Mouse (Mus musculus) layer of hippocampus, adult 2 months (tissue): ENCODE results near the gene Tescl. TPM values are rescaled to one million over a fixed set of nuclear protein-coding genes. Genes with fewer than 3 reads are reported as not detected.

Experiments used
- DNase-seq, 2 experiments: peaks; one replicate each; pipeline ENCODE4 v3.0.0; 2022; ENCODE audit warnings: low spot score in 2 of 2
- H3K27ac ChIP-seq: fragments of 200-600 bp; 2 replicates; pipeline ENCODE4 v1.8.1; 2022
- H3K4me3 ChIP-seq: fragments of 200-600 bp; 2 replicates; pipeline ENCODE4 v1.8.1; 2022; ENCODE audit warnings: mild to moderate bottlenecking
- CTCF ChIP-seq: fragments of 200-600 bp; conservative IDR thresholded peaks from 2 replicates; pipeline ENCODE4 v1.8.1; 2022; ENCODE audit warnings: antibody characterized with exemption, mild to moderate bottlenecking, moderate library complexity
- total RNA-seq, 2 experiments: library from RNA; stranded (reverse); gene quantifications; 2 replicates each; pipeline ENCODE4 v1.2.3; 2021

The Tescl gene
- total RNA-seq, 2 experiments from 2014 or later: not detected

GRCm38 (mm10) chr7:24315726-24316566 is 17.8 kb downstream of the Tescl start:
- TF ChIP-seq CTCF: no peak
- H3K27ac ChIP-seq: peak overlapping the region; percentile 93
- DNase-seq: peak in 1 of 2 experiments; percentile 16
- H3K4me3 ChIP-seq: peak overlapping the region; percentile 76

GRCm38 (mm10) chr7:24300771-24301282 is 32.9 kb downstream of the Tescl start, which contains the start of gene Zfp61:
Zfp61 (minus strand) TSS chr7:24301232.
- no peak for TF ChIP-seq CTCF
- peak within 1 kb of the TSS; percentile 86 for H3K4me3 ChIP-seq
- peak within 1 kb of the TSS; percentile 95; the same call in 1 of the 2 replicates for H3K27ac ChIP-seq
- DNase-seq: no peak

- Histone ChIP-seq H3K27ac (peak overlapping the region; percentile 95), H3K4me3 (peak overlapping the region; percentile 86)
- no peak for TF ChIP-seq CTCF
- no peak for DNase-seq
Observed at GRCm38 (mm10) chr7:24299823-24300481, 33.8 kb downstream of the Tescl start.

GRCm38 (mm10) chr7:24298973-24299708 is 34.6 kb downstream of the Tescl start:
- H3K4me3 ChIP-seq: peak overlapping the region; percentile 86
- H3K27ac ChIP-seq: peak overlapping the region; percentile 95
- DNase-seq: peak; percentile 85 to 90
- peak; percentile 75 for TF ChIP-seq CTCF

GRCm38 (mm10) chr7:24298635-24298972 is 35.1 kb downstream of the Tescl start:
- peak overlapping the region; percentile 86 for H3K4me3 ChIP-seq
- TF ChIP-seq CTCF: no peak
- DNase-seq: no peak
- H3K27ac ChIP-seq: peak overlapping the region; percentile 95

GRCm38 (mm10) chr7:24297361-24298095 is 36.2 kb downstream of the Tescl start:
- no peak overlapping the region for H3K4me3 ChIP-seq
- DNase-seq: no peak
- TF ChIP-seq CTCF: no peak
- no peak overlapping the region for H3K27ac ChIP-seq

GRCm38 (mm10) chr7:24296386-24296785 is 37.4 kb downstream of the Tescl start:
- Histone ChIP-seq H3K4me3 (no peak overlapping the region), H3K27ac (no peak overlapping the region)
- no peak for TF ChIP-seq CTCF
- DNase-seq: no peak

GRCm38 (mm10) chr7:24295376-24295775 is 38.4 kb downstream of the Tescl start:
- DNase-seq: no peak
- Histone ChIP-seq H3K27ac (no peak overlapping the region), H3K4me3 (no peak overlapping the region)
- no peak for TF ChIP-seq CTCF

- no peak for DNase-seq
- Histone ChIP-seq H3K4me3 (no peak overlapping the region), H3K27ac (no peak overlapping the region)
- TF ChIP-seq CTCF: no peak
Observed at GRCm38 (mm10) chr7:24294763-24295162, 39.0 kb downstream of the Tescl start.

- no peak for TF ChIP-seq CTCF
- peak; percentile 32 to 54 for DNase-seq
- H3K4me3 ChIP-seq: no peak overlapping the region
- H3K27ac ChIP-seq: no peak overlapping the region; the same call in 1 of the 2 replicates
Observed at GRCm38 (mm10) chr7:24293061-24293851, 40.5 kb downstream of the Tescl start.

- no peak overlapping the region for H3K4me3 ChIP-seq
- no peak for TF ChIP-seq CTCF
- H3K27ac ChIP-seq: no peak overlapping the region
- no peak for DNase-seq
Observed at GRCm38 (mm10) chr7:24291387-24292090, 42.2 kb downstream of the Tescl start.
